Mouse (Mus musculus): Measurements from ENCODE around the gene Cmtm2b. TPM values are rescaled to one million over a fixed set of nuclear protein-coding genes. Genes with fewer than 3 reads are reported as not detected.

Cmtm2b gene
- polyA plus RNA-seq, 1 experiment from 2014 or later: not detected

- Histone ChIP-seq H3K27ac (no peak overlapping the region), H3K9me3 (no peaks in the 10 kb centered on the region), H3K4me3 (no peak overlapping the region), H3K4me1 (no peaks in the 10 kb centered on the region), H3K27me3 (replicated peaks) (no peaks in the 10 kb centered on the region), H3K36me3 (replicated peaks) (no peaks in the 10 kb centered on the region; the same call in 1 of the 2 replicates), H3K9ac (no peak overlapping the region), H3K4me2 (no peak overlapping the region)
- no peak for ATAC-seq (replicated peaks)
- 56% methylated on average over 12 of the region's 12 CpGs for WGBS
Observed at GRCm38 (mm10) chr8:104346706-104347105, 24.7 kb downstream of the Cmtm2b start.

- H3K4me2 ChIP-seq: no peak overlapping the region
- H3K4me3 ChIP-seq: no peak overlapping the region
- WGBS: 92% methylated on average over 5 of the region's 5 CpGs
- ATAC-seq (replicated peaks): no peak
- H3K27ac ChIP-seq: no peak overlapping the region
- H3K9me3 ChIP-seq: no peaks in the 10 kb centered on the region
- 0 out of 2 replicates have a peak, but pooled peaks cover 5% of the 10 kb centered on the region for H3K4me1 ChIP-seq
- H3K36me3 ChIP-seq (replicated peaks): no peaks in the 10 kb centered on the region; the same call in 1 of the 2 replicates
- H3K9ac ChIP-seq: no peak overlapping the region
- no peaks in the 10 kb centered on the region for H3K27me3 ChIP-seq (replicated peaks)
Observed at GRCm38 (mm10) chr8:104348971-104349370, 26.9 kb downstream of the Cmtm2b start.

GRCm38 (mm10) chr8:104350047-104350446, 28.0 kb downstream of the Cmtm2b start:
- Histone ChIP-seq H3K36me3 (replicated peaks) (no peaks in the 10 kb centered on the region; the same call in 1 of the 2 replicates), H3K4me2 (no peak overlapping the region), H3K9me3 (no peaks in the 10 kb centered on the region), H3K27me3 (replicated peaks) (no peaks in the 10 kb centered on the region), H3K4me3 (no peak overlapping the region), H3K27ac (no peak overlapping the region), H3K9ac (no peak overlapping the region), H3K4me1 (0 out of 2 replicates have a peak, but pooled peaks cover 5% of the 10 kb centered on the region)
- no peak for ATAC-seq (replicated peaks)
- 89% methylated on average over 13 of the region's 13 CpGs for WGBS

DNA sequence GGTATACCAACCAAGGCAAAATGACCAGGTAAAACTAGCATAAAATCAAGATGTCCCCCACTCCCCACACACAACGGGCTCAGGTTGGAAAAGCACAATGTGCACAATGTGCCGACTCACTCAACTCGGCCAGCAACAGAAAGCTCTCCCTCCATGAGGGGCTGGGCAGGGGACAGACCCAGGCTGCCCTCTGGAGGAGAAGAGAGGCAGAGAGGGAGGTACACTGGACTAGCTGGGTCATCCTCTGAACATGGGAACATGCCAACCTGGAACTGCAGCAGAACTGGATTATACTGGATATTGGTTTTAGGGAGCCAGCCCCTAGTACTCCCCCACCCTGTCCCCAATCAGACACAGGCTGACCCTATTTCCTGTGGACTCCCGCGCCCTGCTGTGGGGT, 31.2 kb downstream of the Cmtm2b start:
- ATAC-seq (replicated peaks): peak; percentile 58; the same call in 1 of the 2 replicates
- Histone ChIP-seq H3K4me2 (no peak overlapping the region), H3K9me3 (no peaks in the 10 kb centered on the region), H3K9ac (no peak overlapping the region), H3K27me3 (replicated peaks) (no peaks in the 10 kb centered on the region), H3K4me1 (0 out of 2 replicates have a peak, but pooled peaks cover 5% of the 10 kb centered on the region), H3K36me3 (replicated peaks) (no peaks in the 10 kb centered on the region), H3K4me3 (no peak overlapping the region), H3K27ac (peak overlapping the region; percentile 36; the same call in 1 of the 2 replicates)
- WGBS: 58% methylated on average over 5 of the region's 5 CpGs

DNA sequence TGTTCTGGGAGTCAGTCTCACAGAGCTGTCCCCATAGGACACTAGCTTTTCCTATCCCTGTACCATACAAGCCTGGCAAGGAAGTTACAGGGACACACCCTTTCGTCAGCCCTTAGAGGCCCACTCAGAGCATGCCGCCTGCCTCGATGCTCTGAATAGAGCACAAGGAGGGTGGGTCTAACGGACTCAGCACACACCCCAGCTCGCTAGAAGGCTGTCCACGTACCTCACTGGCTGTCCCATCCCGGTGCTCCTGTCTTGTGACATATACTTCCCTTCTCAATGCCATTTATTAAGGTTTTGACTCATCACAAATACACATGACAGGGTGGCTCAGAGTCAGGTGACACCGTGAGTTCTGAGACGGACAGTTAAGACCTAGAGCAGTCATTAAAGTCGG, 32.5 kb downstream of the Cmtm2b start:
- Histone ChIP-seq H3K27ac (no peak overlapping the region), H3K36me3 (replicated peaks) (no peaks in the 10 kb centered on the region), H3K9ac (no peak overlapping the region), H3K4me2 (no peak overlapping the region), H3K27me3 (replicated peaks) (no peaks in the 10 kb centered on the region), H3K4me1 (0 out of 2 replicates have a peak, but pooled peaks cover 12% of the 10 kb centered on the region), H3K4me3 (no peak overlapping the region), H3K9me3 (no peaks in the 10 kb centered on the region)
- ATAC-seq (replicated peaks): no peak
- 92% methylated on average over 10 of the region's 10 CpGs for WGBS

- no peak overlapping the region for H3K4me3 ChIP-seq
- WGBS: 50% methylated on average over 3 of the region's 3 CpGs
- 0 out of 2 replicates have a peak, but pooled peaks cover 7% of the 10 kb centered on the region for H3K4me1 ChIP-seq
- no peaks in the 10 kb centered on the region for H3K36me3 ChIP-seq (replicated peaks)
- H3K9ac ChIP-seq: no peak overlapping the region
- H3K27me3 ChIP-seq (replicated peaks): no peaks in the 10 kb centered on the region
- no peak overlapping the region for H3K27ac ChIP-seq
- no peaks in the 10 kb centered on the region for H3K9me3 ChIP-seq
- 0 out of 2 replicates have a peak, but pooled peaks have one; percentile 21 for ATAC-seq (replicated peaks)
- no peak overlapping the region for H3K4me2 ChIP-seq
Observed at GRCm38 (mm10) chr8:104358637-104359036, 36.6 kb downstream of the Cmtm2b start.

DNA sequence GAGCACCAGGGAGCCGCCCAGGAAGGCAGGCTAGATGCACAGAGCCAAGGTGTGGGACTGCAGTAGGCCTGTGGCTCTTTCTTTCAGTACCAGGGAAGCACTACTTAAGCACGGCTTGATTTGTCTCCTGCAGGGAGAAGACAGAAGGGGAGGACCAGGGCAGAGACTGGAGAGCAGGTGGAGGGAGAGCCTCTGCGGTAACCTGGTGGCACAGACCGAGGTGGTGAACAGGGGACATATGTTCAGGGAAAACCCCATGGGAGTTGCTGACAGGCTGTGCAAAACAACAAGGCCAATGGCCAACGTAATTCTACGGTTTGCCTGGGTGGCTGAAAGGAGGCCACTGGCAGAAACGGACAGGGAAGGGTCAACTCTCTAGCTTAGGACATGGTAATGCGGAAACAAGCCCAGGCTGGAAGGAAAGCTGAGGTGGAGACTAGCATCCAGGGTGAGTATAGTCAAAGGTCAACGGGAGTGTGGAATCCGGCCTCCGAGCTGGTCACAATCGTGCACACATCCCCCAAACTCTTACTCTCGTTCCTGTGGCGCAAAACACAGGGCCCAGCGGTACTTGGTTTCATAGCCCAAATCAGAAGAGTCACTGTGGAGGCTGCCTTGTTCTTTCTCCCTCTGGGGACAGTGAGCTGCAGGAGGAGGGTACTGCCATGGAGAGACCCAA, 37.9 kb downstream of the Cmtm2b start:
- Histone ChIP-seq H3K27me3 (replicated peaks) (no peaks in the 10 kb centered on the region), H3K9me3 (no peaks in the 10 kb centered on the region), H3K4me1 (0 out of 2 replicates have a peak, but pooled peaks cover 7% of the 10 kb centered on the region), H3K9ac (no peak overlapping the region), H3K4me2 (no peak overlapping the region), H3K27ac (no peak overlapping the region), H3K4me3 (no peak overlapping the region), H3K36me3 (replicated peaks) (no peaks in the 10 kb centered on the region)
- ATAC-seq (replicated peaks): no peak
- 63% methylated on average over 15 of the region's 15 CpGs for WGBS

- H3K9me3 ChIP-seq: no peaks in the 10 kb centered on the region
- peaks cover 16% of the 10 kb centered on the region for H3K4me1 ChIP-seq
- no peak overlapping the region for H3K4me3 ChIP-seq
- peak; percentile 13; the same call in 1 of the 2 replicates for ATAC-seq (replicated peaks)
- no peak overlapping the region for H3K4me2 ChIP-seq
- H3K27ac ChIP-seq: no peak overlapping the region
- H3K9ac ChIP-seq: no peak overlapping the region
- no peaks in the 10 kb centered on the region for H3K36me3 ChIP-seq (replicated peaks)
- no peaks in the 10 kb centered on the region for H3K27me3 ChIP-seq (replicated peaks)
- WGBS: 90% methylated on average over 9 of the region's 9 CpGs
Observed at GRCm38 (mm10) chr8:104365695-104366094, 43.7 kb downstream of the Cmtm2b start.

- Histone ChIP-seq H3K4me1 (peaks cover 16% of the 10 kb centered on the region), H3K4me3 (no peak overlapping the region), H3K27me3 (replicated peaks) (no peaks in the 10 kb centered on the region), H3K9me3 (no peaks in the 10 kb centered on the region), H3K9ac (no peak overlapping the region), H3K36me3 (replicated peaks) (no peaks in the 10 kb centered on the region), H3K4me2 (no peak overlapping the region), H3K27ac (no peak overlapping the region)
- WGBS: 49% methylated on average over 5 of the region's 5 CpGs
- ATAC-seq (replicated peaks): no peak
Observed at GRCm38 (mm10) chr8:104367398-104367797, 45.4 kb downstream of the Cmtm2b start.

DNA sequence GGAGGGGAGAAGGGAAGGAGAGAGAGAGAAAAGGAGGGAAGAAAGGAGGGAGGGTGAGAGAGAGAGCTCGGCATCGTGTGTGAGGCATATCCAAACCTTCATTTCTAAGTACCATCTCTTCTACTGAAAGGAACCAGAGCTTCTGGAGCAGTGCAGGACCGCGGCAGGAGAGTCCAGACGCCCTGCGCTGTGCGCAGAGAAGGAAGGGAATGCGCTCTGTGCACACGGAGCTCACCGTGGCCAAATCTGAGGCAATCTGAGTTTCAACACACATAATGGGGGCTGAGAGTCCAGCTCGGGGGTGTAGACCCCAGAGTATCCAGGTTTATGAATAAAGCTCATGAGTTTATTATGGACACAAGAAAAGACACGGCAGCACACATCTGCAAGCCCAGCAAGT, 47.6 kb downstream of the Cmtm2b start:
- no peaks in the 10 kb centered on the region for H3K36me3 ChIP-seq (replicated peaks)
- no peak overlapping the region for H3K27ac ChIP-seq
- no peak overlapping the region for H3K4me2 ChIP-seq
- H3K27me3 ChIP-seq (replicated peaks): no peaks in the 10 kb centered on the region
- H3K4me3 ChIP-seq: no peak overlapping the region
- peaks cover 21% of the 10 kb centered on the region for H3K4me1 ChIP-seq
- no peaks in the 10 kb centered on the region for H3K9me3 ChIP-seq
- WGBS: 82% methylated on average over 12 of the region's 12 CpGs
- no peak for ATAC-seq (replicated peaks)
- H3K9ac ChIP-seq: no peak overlapping the region

- ATAC-seq (replicated peaks): no peak
- Histone ChIP-seq H3K27ac (no peak overlapping the region), H3K4me2 (no peak overlapping the region), H3K4me3 (no peak overlapping the region), H3K4me1 (peaks cover 25% of the 10 kb centered on the region), H3K27me3 (replicated peaks) (no peaks in the 10 kb centered on the region), H3K9ac (no peak overlapping the region), H3K36me3 (replicated peaks) (no peaks in the 10 kb centered on the region), H3K9me3 (no peaks in the 10 kb centered on the region)
- WGBS: 69% methylated on average over 6 of the region's 6 CpGs
Observed at GRCm38 (mm10) chr8:104370071-104370470, 48.0 kb downstream of the Cmtm2b start.

- Histone ChIP-seq H3K9me3 (no peaks in the 10 kb centered on the region), H3K36me3 (replicated peaks) (no peaks in the 10 kb centered on the region), H3K4me1 (peaks cover 36% of the 10 kb centered on the region), H3K4me2 (no peak overlapping the region), H3K27me3 (replicated peaks) (no peaks in the 10 kb centered on the region), H3K9ac (no peak overlapping the region), H3K4me3 (no peak overlapping the region), H3K27ac (no peak overlapping the region)
- 90% methylated on average over 6 of the region's 6 CpGs for WGBS
- no peak for ATAC-seq (replicated peaks)
Observed at GRCm38 (mm10) chr8:104371121-104371520, 49.1 kb downstream of the Cmtm2b start.

- 80% methylated on average over 11 of the region's 11 CpGs for WGBS
- no peak overlapping the region for H3K4me2 ChIP-seq
- H3K9me3 ChIP-seq: no peaks in the 10 kb centered on the region
- H3K36me3 ChIP-seq (replicated peaks): no peaks in the 10 kb centered on the region
- no peak for ATAC-seq (replicated peaks)
- no peaks in the 10 kb centered on the region for H3K27me3 ChIP-seq (replicated peaks)
- peaks cover 29% of the 10 kb centered on the region for H3K4me1 ChIP-seq
- no peak overlapping the region for H3K9ac ChIP-seq
- no peak overlapping the region for H3K4me3 ChIP-seq
- peak overlapping the region; percentile 31; the same call in 1 of the 2 replicates for H3K27ac ChIP-seq
Observed at GRCm38 (mm10) chr8:104373779-104374178, 51.7 kb downstream of the Cmtm2b start.

Data from midbrain, embryonic 15.5 days (tissue).